Mouse (Mus musculus): ENCODE data around the gene Taf15. TPM values are rescaled to one million over a fixed set of nuclear protein-coding genes. Genes with fewer than 3 reads are reported as not detected.

The Taf15 gene
- total RNA-seq (2021): 10 to 100 TPM; 34.2 to 39.6 TPM
- polyA plus RNA-seq (2012; rRNA removed): 9.1 and 15.2 TPM in 2 replicates
- long read RNA-seq: 0 reads

- Histone ChIP-seq H3K4me3 (peak within 1 kb of the TSS; percentile 78), H3K9ac (ENCODE audit: low read depth, low read length) (peak within 1 kb of the TSS; percentile 93), H3K4me1 (ENCODE audit: control insufficient read depth, insufficient read depth, low read length) (peaks cover 4% of the 10 kb centered on the region), H3K79me2 (replicated peaks; ENCODE audit: control insufficient read depth, insufficient read depth, low read length) (no peaks in the 10 kb centered on the region), H3K27ac (peak within 1 kb of the TSS; percentile 90), H3K27me3 (ENCODE audit: control insufficient read depth, insufficient read depth, low read length) (no peaks in the 10 kb centered on the region), H3K36me3 (ENCODE audit: control insufficient read depth, insufficient read depth, low read length) (peaks cover 9% of the 10 kb centered on the region)
- intact Hi-C loops (cut with DNase I): loop anchor here (1.0 kb wide), 1 partner anchor 29 kb away; no protein-coding TSS in a partner anchor
- peak; percentile 99 to 100 for DNase-seq
- WGBS: 1% methylated on average over 66 of the region's 66 CpGs
- TF ChIP-seq CTCF (IDR thresholded peaks at IDR 0.05) (peak; percentile 85), POLR2A (IDR thresholded peaks at IDR 0.05; ENCODE audit: insufficient read depth, low read depth, low read length) (peak; percentile 80), EP300 (IDR thresholded peaks at IDR 0.05; ENCODE audit: insufficient read depth, low read depth, low read length) (peak; percentile 62; the same call in 1 of the 2 replicates)
Measured at GRCm38 (mm10) chr11:83472324-83473234, at the start of gene Taf15. Taf15 (plus strand) TSS chr11:83473086.

DNA sequence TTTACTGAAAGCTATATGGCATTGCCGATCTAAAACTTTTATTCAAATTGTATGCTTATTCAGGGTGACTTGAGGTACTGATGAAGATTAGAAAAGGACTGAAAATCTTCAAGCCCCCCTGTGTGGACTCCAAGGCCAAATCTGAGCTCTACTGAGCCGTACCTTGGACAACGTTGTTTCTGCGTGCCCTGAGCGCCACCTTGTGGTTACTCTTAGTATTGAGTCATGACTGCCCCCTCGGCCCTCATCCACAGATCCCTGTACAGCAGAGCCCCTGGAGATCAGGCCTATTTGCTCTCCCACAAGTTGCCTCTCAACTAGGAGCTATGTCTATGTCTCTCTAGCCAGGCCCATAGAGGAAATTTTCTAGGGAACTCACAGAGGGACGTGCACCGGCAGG is 48.2 kb upstream of the Taf15 start:
- Histone ChIP-seq H3K36me3 (ENCODE audit: control insufficient read depth, insufficient read depth, low read length) (no peaks in the 10 kb centered on the region), H3K4me3 (no peak overlapping the region), H3K79me2 (replicated peaks; ENCODE audit: control insufficient read depth, insufficient read depth, low read length) (no peaks in the 10 kb centered on the region), H3K4me1 (ENCODE audit: control insufficient read depth, insufficient read depth, low read length) (no peaks in the 10 kb centered on the region), H3K27ac (no peak overlapping the region), H3K9ac (ENCODE audit: low read depth, low read length) (no peak overlapping the region), H3K27me3 (ENCODE audit: control insufficient read depth, insufficient read depth, low read length) (peaks cover 3% of the 10 kb centered on the region)
- intact Hi-C loops (cut with DNase I): loop anchor here (1.0 to 5.0 kb wide), 3 partner anchors 67 to 367 kb away; no protein-coding TSS in a partner anchor
- peak; percentile 84; the same call in 1 of the 2 replicates for TF ChIP-seq EP300 (IDR thresholded peaks at IDR 0.05; ENCODE audit: insufficient read depth, low read depth, low read length)
- peak; percentile 96 for TF ChIP-seq CTCF (IDR thresholded peaks at IDR 0.05)
- no peak for TF ChIP-seq POLR2A (IDR thresholded peaks at IDR 0.05; ENCODE audit: insufficient read depth, low read depth, low read length)
- DNase-seq: peak; percentile 50 to 75
- 8% methylated on average over 8 of the region's 8 CpGs for WGBS

DNA sequence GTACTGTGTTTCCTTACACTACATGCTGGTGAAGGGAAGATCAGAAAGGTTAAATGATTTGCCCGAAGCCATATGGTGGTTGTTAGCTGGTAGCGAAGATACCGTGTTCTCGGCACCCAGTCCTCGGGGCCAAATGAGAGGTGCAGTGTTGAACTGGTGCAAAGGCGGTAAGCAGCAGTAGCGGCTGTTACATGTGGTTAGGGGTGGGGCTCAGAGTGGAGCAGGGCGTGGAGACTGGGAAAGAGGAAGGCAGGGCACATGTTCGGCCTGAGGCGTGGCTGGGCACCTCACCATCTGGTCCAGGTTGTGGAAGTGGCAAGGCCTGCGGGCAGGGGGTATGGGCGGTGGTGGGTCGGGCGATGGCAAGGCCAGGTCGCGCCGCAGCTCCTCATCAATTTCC is 45.9 kb upstream of the Taf15 start:
- Histone ChIP-seq H3K36me3 (ENCODE audit: control insufficient read depth, insufficient read depth, low read length) (no peaks in the 10 kb centered on the region), H3K4me1 (ENCODE audit: control insufficient read depth, insufficient read depth, low read length) (no peaks in the 10 kb centered on the region), H3K9ac (ENCODE audit: low read depth, low read length) (no peak overlapping the region), H3K4me3 (no peak overlapping the region), H3K79me2 (replicated peaks; ENCODE audit: control insufficient read depth, insufficient read depth, low read length) (no peaks in the 10 kb centered on the region), H3K27me3 (ENCODE audit: control insufficient read depth, insufficient read depth, low read length) (peaks cover 3% of the 10 kb centered on the region), H3K27ac (no peak overlapping the region)
- no peak for TF ChIP-seq EP300 (IDR thresholded peaks at IDR 0.05; ENCODE audit: insufficient read depth, low read depth, low read length)
- TF ChIP-seq POLR2A (IDR thresholded peaks at IDR 0.05; ENCODE audit: insufficient read depth, low read depth, low read length): no peak
- TF ChIP-seq CTCF (IDR thresholded peaks at IDR 0.05): no peak
- intact Hi-C loops (cut with DNase I): no loop called here
- WGBS: 23% methylated on average over 16 of the region's 17 CpGs
- DNase-seq: no peak

GRCm38 (mm10) chr11:83429355-83429754 is 43.5 kb upstream of the Taf15 start, which contains the start of gene Gas2l2:
Gas2l2 (minus strand) TSS chr11:83429455.
- Histone ChIP-seq H3K4me3 (no peak within 1 kb of the TSS), H3K79me2 (replicated peaks; ENCODE audit: control insufficient read depth, insufficient read depth, low read length) (no peaks in the 10 kb centered on the region), H3K4me1 (ENCODE audit: control insufficient read depth, insufficient read depth, low read length) (no peaks in the 10 kb centered on the region), H3K36me3 (ENCODE audit: control insufficient read depth, insufficient read depth, low read length) (no peaks in the 10 kb centered on the region), H3K27ac (no peak within 1 kb of the TSS), H3K9ac (ENCODE audit: low read depth, low read length) (no peak within 1 kb of the TSS), H3K27me3 (ENCODE audit: control insufficient read depth, insufficient read depth, low read length) (peaks cover 3% of the 10 kb centered on the region)
- DNase-seq: no peak
- intact Hi-C loops (cut with DNase I): no loop called here
- TF ChIP-seq CTCF (IDR thresholded peaks at IDR 0.05) (no peak), EP300 (IDR thresholded peaks at IDR 0.05; ENCODE audit: insufficient read depth, low read depth, low read length) (no peak), POLR2A (IDR thresholded peaks at IDR 0.05; ENCODE audit: insufficient read depth, low read depth, low read length) (no peak)
- WGBS: 67% methylated on average over 5 of the region's 5 CpGs

DNA sequence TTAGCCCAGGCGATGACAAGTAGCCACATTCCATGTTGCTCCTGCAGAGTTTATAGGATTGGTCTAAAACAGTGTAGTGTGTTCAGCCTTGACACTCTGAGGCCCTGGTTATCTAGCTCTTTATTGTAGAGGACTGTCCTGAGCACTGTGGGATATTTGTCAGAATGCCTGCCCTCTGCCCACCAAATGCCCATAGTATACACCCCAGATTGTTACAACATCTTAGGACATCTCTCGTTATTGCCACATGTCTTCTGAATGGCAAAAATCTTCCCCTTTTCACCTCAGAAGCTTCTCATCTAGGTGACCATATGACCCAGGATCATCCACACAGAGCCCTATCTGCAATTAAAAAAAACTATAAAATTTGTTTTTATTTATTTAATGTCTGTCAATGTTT is 40.4 kb upstream of the Taf15 start:
- Histone ChIP-seq H3K9ac (ENCODE audit: low read depth, low read length) (no peak overlapping the region), H3K36me3 (ENCODE audit: control insufficient read depth, insufficient read depth, low read length) (no peaks in the 10 kb centered on the region), H3K27me3 (ENCODE audit: control insufficient read depth, insufficient read depth, low read length) (peaks cover 3% of the 10 kb centered on the region), H3K4me3 (no peak overlapping the region), H3K79me2 (replicated peaks; ENCODE audit: control insufficient read depth, insufficient read depth, low read length) (no peaks in the 10 kb centered on the region), H3K4me1 (ENCODE audit: control insufficient read depth, insufficient read depth, low read length) (no peaks in the 10 kb centered on the region), H3K27ac (no peak overlapping the region)
- intact Hi-C loops (cut with DNase I): no loop called here
- no peak for DNase-seq
- WGBS: 69% methylated on average over 2 of the region's 2 CpGs
- no peak for TF ChIP-seq POLR2A (IDR thresholded peaks at IDR 0.05; ENCODE audit: insufficient read depth, low read depth, low read length)
- no peak for TF ChIP-seq EP300 (IDR thresholded peaks at IDR 0.05; ENCODE audit: insufficient read depth, low read depth, low read length)
- no peak for TF ChIP-seq CTCF (IDR thresholded peaks at IDR 0.05)

- Histone ChIP-seq H3K4me3 (no peak within 1 kb of the TSS), H3K9ac (ENCODE audit: low read depth, low read length) (no peak within 1 kb of the TSS), H3K4me1 (ENCODE audit: control insufficient read depth, insufficient read depth, low read length) (peaks cover 6% of the 10 kb centered on the region), H3K36me3 (ENCODE audit: control insufficient read depth, insufficient read depth, low read length) (no peaks in the 10 kb centered on the region), H3K27ac (no peak within 1 kb of the TSS), H3K27me3 (ENCODE audit: control insufficient read depth, insufficient read depth, low read length) (no peaks in the 10 kb centered on the region), H3K79me2 (replicated peaks; ENCODE audit: control insufficient read depth, insufficient read depth, low read length) (no peaks in the 10 kb centered on the region)
- DNase-seq: no peak
- 94% methylated on average over 1 of the region's 1 CpGs for WGBS
- intact Hi-C loops (cut with DNase I): no loop called here
- TF ChIP-seq CTCF (IDR thresholded peaks at IDR 0.05): no peak
- no peak for TF ChIP-seq POLR2A (IDR thresholded peaks at IDR 0.05; ENCODE audit: insufficient read depth, low read depth, low read length)
- TF ChIP-seq EP300 (IDR thresholded peaks at IDR 0.05; ENCODE audit: insufficient read depth, low read depth, low read length): no peak
Measured at GRCm38 (mm10) chr11:83437377-83437776, 35.5 kb upstream of the Taf15 start, which contains the start of gene 1700020L24Rik. 1700020L24Rik (plus strand) TSS chr11:83437677.

Measured in heart, adult 2 months (tissue).